Mouse (Mus musculus) liver, embryonic 13.5 days (tissue): ENCODE results near the gene Dph3. TPM values are rescaled to one million over a fixed set of nuclear protein-coding genes. Genes with fewer than 3 reads are reported as not detected.
"Not testable (repeated sequence)": the region's sequence is repeated elsewhere in the genome, so short reads cannot be mapped to it uniquely, and the experiment has no call there.

ENCODE experiments used
- ATAC-seq: fragments of 200-750 bp; cut with Nextera tagmentation; 2 replicates; pipeline ENCODE4 v1.8.0; 2017; ENCODE audit warnings: low read depth, mild to moderate bottlenecking, moderate number of reproducible peaks, moderate library complexity
- DNase-seq: peaks from one replicate; pipeline ENCODE4 v3.0.0; 2022
- H3K27ac ChIP-seq: fragments of 300-500 bp; sonication (generic); 2 replicates; pipeline ENCODE4 v1.5.1; 2015; ENCODE audit warnings: moderate library complexity, mild to moderate bottlenecking, inconsistent platforms
- H3K27me3 ChIP-seq: fragments of 300-500 bp; sonication (generic); 2 replicates; pipeline ENCODE4 v1.6.1; 2015; ENCODE audit warnings: mild to moderate bottlenecking, inconsistent platforms
- H3K36me3 ChIP-seq: fragments of 300-500 bp; sonication (generic); 2 replicates; pipeline ENCODE4 v1.6.1; 2015; ENCODE audit warnings: mild to moderate bottlenecking, inconsistent platforms
- H3K4me1 ChIP-seq: fragments of 300-500 bp; sonication (generic); replicated peaks from 2 replicates; pipeline ENCODE4 v1.6.1; 2015; ENCODE audit warnings: inconsistent platforms
- H3K4me2 ChIP-seq: fragments of 300-500 bp; sonication (generic); 2 replicates; pipeline ENCODE4 v1.6.1; 2015; ENCODE audit warnings: inconsistent platforms, mild to moderate bottlenecking, moderate library complexity
- H3K4me3 ChIP-seq: fragments of 300-500 bp; sonication (generic); replicated peaks from 2 replicates; pipeline ENCODE4 v1.5.1; 2015; ENCODE audit warnings: mild to moderate bottlenecking, inconsistent platforms
- H3K9ac ChIP-seq: fragments of 300-500 bp; sonication (generic); 2 replicates; pipeline ENCODE4 v1.6.1; 2015; ENCODE audit warnings: mild to moderate bottlenecking, inconsistent platforms
- H3K9me3 ChIP-seq: fragments of 300-500 bp; sonication (generic); replicated peaks from 2 replicates; pipeline ENCODE4 v1.6.1; 2016; ENCODE audit warnings: inconsistent platforms
- WGBS: fragments of 180-500 bp; shearing (Covaris S2); methylation state at CpG from one replicate; pipeline ENCODE4 v1.1.7; 2015; ENCODE audit not compliant: insufficient replicate concordance; 5-methylcytosine and 5-hydroxymethylcytosine counted together
- polyA plus RNA-seq: library from polyadenylated mRNA; unstranded; fragments of >200 nt; fragmentation: Nextera tagmentation; extraction: Ambion mirVana; gene quantifications from 2 replicates; pipeline ENCODE4 v1.2.1, GENCODE M21; 2015

Gene Dph3
- 106 and 110 TPM in 2 replicates for polyA plus RNA-seq

GRCm38 (mm10) chr14:32085486-32086201, at the start of gene Dph3:
Dph3 (minus strand) TSS chr14:32085729.
- Histone ChIP-seq H3K4me3 (peak within 1 kb of the TSS; percentile 77), H3K4me1 (peaks cover 30% of the 10 kb centered on the region), H3K9me3 (no peaks in the 10 kb centered on the region), H3K9ac (peak within 1 kb of the TSS; percentile 86), H3K27me3 (no peaks in the 10 kb centered on the region), H3K4me2 (peak within 1 kb of the TSS; percentile 85), H3K36me3 (peaks cover 33% of the 10 kb centered on the region), H3K27ac (peak within 1 kb of the TSS; percentile 95)
- DNase-seq (peak; percentile 99), ATAC-seq (peak; percentile 96)
- WGBS = under 1% methylated on average over 43 of the region's 43 CpGs

DNA sequence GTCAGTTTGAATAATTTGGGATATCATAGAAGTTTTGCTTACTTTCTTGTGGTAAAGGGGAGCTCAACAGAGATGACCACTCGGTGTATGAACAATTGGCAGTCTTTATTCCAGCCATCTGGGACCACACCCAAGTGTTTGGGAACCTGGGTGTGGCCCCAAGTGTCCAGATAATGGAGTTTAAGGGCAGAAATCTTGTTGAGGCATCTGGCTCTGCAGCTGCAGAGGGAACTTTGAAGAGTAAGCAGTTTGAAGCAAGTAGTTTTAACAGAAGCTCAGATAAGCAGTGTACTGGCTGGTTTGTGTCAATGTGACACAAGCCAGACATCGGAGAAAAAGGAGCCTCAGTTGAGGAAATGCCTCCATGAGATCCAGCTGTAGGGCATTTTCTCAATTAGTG, 48.8 kb upstream of the Dph3 start:
- H3K4me2 ChIP-seq = peak overlapping the region; percentile 53
- peak overlapping the region; percentile 61 for H3K9ac ChIP-seq
- no peaks in the 10 kb centered on the region for H3K27me3 ChIP-seq
- peak; percentile 47 for DNase-seq
- peaks cover 67% of the 10 kb centered on the region for H3K4me1 ChIP-seq
- H3K4me3 ChIP-seq = 0 out of 2 replicates have a peak overlapping the region, but pooled peaks have one; percentile 10
- 7% methylated on average over 2 of the region's 2 CpGs for WGBS
- H3K9me3 ChIP-seq = no peaks in the 10 kb centered on the region
- no peaks in the 10 kb centered on the region for H3K36me3 ChIP-seq
- peak overlapping the region; percentile 78 for H3K27ac ChIP-seq
- peak; percentile 72 for ATAC-seq

DNA sequence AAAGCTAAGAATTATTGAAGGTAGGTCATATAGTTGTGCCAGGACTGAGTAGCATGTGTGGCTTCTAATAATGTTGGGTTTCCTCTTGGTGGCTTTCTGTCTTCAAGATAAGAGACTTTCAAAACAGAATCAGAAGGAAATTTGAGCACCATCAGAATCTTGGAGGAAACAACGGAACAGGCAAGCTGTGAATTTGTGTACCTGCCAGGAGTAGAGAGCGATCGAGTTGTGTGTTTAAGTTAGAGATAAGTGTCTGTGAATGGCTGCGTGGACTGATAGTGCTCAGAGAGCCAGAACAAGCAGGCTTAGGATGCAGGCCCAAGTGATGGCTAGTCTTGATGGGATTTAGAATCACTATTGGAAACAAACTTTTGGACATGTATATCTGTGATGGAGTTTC, 46.3 kb upstream of the Dph3 start:
- H3K27me3 ChIP-seq = peaks cover 6% of the 10 kb centered on the region; the same call in 1 of the 2 replicates
- H3K36me3 ChIP-seq = no peaks in the 10 kb centered on the region
- 0 out of 2 replicates have a peak overlapping the region, but pooled peaks have one; percentile 33 for H3K9ac ChIP-seq
- DNase-seq (peak; percentile 62), ATAC-seq (peak; percentile 85)
- H3K9me3 ChIP-seq = no peaks in the 10 kb centered on the region
- H3K4me2 ChIP-seq = peak overlapping the region; percentile 29
- H3K4me1 ChIP-seq = peaks cover 68% of the 10 kb centered on the region
- no peak overlapping the region; the same call in 1 of the 2 replicates for H3K4me3 ChIP-seq
- peak overlapping the region; percentile 71 for H3K27ac ChIP-seq
- WGBS = 4% methylated on average over 4 of the region's 4 CpGs

GRCm38 (mm10) chr14:32128409-32128808, 42.9 kb upstream of the Dph3 start:
- Histone ChIP-seq H3K4me2 (no peak overlapping the region), H3K27ac (no peak overlapping the region), H3K36me3 (no peaks in the 10 kb centered on the region), H3K9ac (no peak overlapping the region), H3K4me1 (peaks cover 35% of the 10 kb centered on the region), H3K4me3 (no peak overlapping the region), H3K27me3 (peaks cover 17% of the 10 kb centered on the region), H3K9me3 (no peaks in the 10 kb centered on the region)
- ATAC-seq (no peak), DNase-seq (no peak)
- 49% methylated on average over 5 of the region's 5 CpGs for WGBS

GRCm38 (mm10) chr14:32125256-32125655, 39.7 kb upstream of the Dph3 start:
- H3K27ac ChIP-seq, H3K36me3 ChIP-seq, H3K9me3 ChIP-seq, H3K4me3 ChIP-seq, H3K9ac ChIP-seq, H3K4me1 ChIP-seq, H3K4me2 ChIP-seq, ATAC-seq, DNase-seq: not testable (repeated sequence)
- H3K27me3 ChIP-seq = peaks cover 17% of the 10 kb centered on the region
- 66% methylated on average over 5 of the region's 5 CpGs for WGBS

- DNase-seq = no peak
- H3K4me1 ChIP-seq = peaks cover 3% of the 10 kb centered on the region
- ATAC-seq = no peak
- H3K4me3 ChIP-seq = no peak overlapping the region
- H3K36me3 ChIP-seq = no peaks in the 10 kb centered on the region
- no peak overlapping the region for H3K9ac ChIP-seq
- no peak overlapping the region for H3K27ac ChIP-seq
- H3K9me3 ChIP-seq = no peaks in the 10 kb centered on the region
- peaks cover 17% of the 10 kb centered on the region for H3K27me3 ChIP-seq
- WGBS = 70% methylated on average over 3 of the region's 3 CpGs
- H3K4me2 ChIP-seq = no peak overlapping the region
These were observed 38.7 kb upstream of the Dph3 start for GRCm38 (mm10) chr14:32124261-32124660.

- H3K36me3 ChIP-seq = no peaks in the 10 kb centered on the region
- WGBS = 17% methylated on average over 2 of the region's 2 CpGs
- DNase-seq = peak; percentile 57
- H3K4me2 ChIP-seq = no peak overlapping the region
- H3K9ac ChIP-seq = no peak overlapping the region
- no peaks in the 10 kb centered on the region for H3K4me1 ChIP-seq
- H3K27ac ChIP-seq = no peak overlapping the region
- no peaks in the 10 kb centered on the region for H3K9me3 ChIP-seq
- peaks cover 11% of the 10 kb centered on the region for H3K27me3 ChIP-seq
- ATAC-seq = peak; percentile 80
- H3K4me3 ChIP-seq = no peak overlapping the region
These were observed 36.4 kb upstream of the Dph3 start for GRCm38 (mm10) chr14:32121920-32122315.

DNA sequence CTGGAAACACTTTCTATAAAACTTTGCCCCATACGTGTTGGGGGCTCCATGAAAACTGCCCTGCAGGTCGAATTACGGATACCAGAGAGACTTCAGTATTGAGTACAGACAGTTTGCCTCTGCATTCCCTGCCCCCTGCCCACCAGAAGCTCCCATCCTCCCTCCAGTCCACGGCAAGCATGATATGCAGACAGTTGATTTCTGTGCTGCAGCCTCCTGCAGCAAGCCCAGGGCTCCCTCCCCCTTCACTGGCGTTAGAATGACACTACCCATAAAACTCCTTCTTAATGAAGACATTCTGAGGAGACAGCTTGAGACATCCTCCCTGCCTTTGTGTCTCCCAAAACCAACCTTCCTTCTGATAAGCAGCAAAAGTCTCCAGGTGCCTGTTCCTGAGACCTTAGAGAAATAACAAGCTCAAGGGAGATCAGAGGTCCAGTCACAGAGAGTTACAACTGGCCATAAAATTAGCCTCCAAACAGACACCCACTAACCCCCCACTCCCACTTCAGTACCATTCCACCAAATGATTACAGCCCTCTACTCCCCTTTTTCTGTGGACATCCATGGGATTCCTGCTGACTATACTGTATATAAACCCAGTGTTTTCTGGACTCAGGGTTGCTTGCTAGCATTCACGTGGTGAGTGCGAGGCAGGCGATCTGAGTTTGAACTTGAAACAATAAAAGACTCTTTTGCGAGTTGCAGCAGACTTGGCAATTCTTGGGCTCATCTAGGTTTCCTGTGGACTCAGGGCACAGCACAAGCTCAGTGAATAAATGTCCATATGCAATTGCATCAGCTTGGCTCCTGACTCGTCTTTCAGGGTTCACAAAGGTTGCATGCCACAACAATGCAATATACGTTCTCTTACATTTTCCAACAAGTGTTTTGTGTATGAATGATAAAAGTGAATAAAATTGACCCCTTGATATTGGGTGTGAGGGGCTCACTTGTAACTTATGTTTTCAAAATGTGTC, 35.7 kb upstream of the Dph3 start:
- DNase-seq = no peak
- Histone ChIP-seq H3K4me1 (no peaks in the 10 kb centered on the region), H3K9ac (no peak overlapping the region), H3K27ac (no peak overlapping the region), H3K36me3 (no peaks in the 10 kb centered on the region), H3K4me3 (no peak overlapping the region), H3K4me2 (no peak overlapping the region), H3K9me3 (no peaks in the 10 kb centered on the region), H3K27me3 (peaks cover 6% of the 10 kb centered on the region; the same call in 1 of the 2 replicates)
- ATAC-seq = no peak
- WGBS = 61% methylated on average over 11 of the region's 11 CpGs

DNA sequence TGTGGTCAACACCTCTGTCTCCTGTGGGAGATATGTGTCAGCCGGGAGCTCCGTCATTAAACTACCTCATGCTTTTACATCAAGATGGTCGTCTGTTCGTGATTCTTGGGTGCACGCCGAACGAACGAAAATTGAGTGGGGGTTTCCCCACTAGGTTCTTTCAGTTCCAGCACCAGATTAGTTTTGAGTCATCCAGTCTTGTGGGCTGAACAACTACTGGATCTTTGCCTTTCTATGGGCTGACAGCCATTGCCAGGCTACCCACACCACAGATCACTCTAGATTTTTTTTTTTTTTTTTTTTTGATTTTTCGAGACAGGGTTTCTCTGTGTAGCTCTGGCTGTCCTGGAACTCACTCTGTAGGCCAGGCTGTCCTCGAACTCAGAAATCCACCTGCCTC, 26.6 kb upstream of the Dph3 start:
- ATAC-seq, H3K4me1 ChIP-seq, H3K4me3 ChIP-seq, H3K9me3 ChIP-seq, H3K36me3 ChIP-seq, H3K4me2 ChIP-seq, H3K9ac ChIP-seq, DNase-seq, H3K27ac ChIP-seq, H3K27me3 ChIP-seq: not testable (repeated sequence)
- WGBS = 84% methylated on average over 10 of the region's 10 CpGs

GRCm38 (mm10) chr14:32106911-32107310, 21.4 kb upstream of the Dph3 start:
- no peaks in the 10 kb centered on the region for H3K27me3 ChIP-seq
- peaks cover 24% of the 10 kb centered on the region for H3K36me3 ChIP-seq
- H3K9me3 ChIP-seq = no peaks in the 10 kb centered on the region
- no peak for ATAC-seq
- no peak overlapping the region for H3K27ac ChIP-seq
- H3K9ac ChIP-seq = no peak overlapping the region
- no peak for DNase-seq
- H3K4me1 ChIP-seq = peaks cover 6% of the 10 kb centered on the region; the same call in 1 of the 2 replicates
- no peak overlapping the region for H3K4me3 ChIP-seq
- WGBS = 66% methylated on average over 4 of the region's 4 CpGs
- no peak overlapping the region for H3K4me2 ChIP-seq

GRCm38 (mm10) chr14:32105663-32106062, 20.1 kb upstream of the Dph3 start:
- DNase-seq (no peak), ATAC-seq (no peak)
- Histone ChIP-seq H3K4me2 (no peak overlapping the region), H3K27ac (no peak overlapping the region), H3K4me1 (peaks cover 6% of the 10 kb centered on the region; the same call in 1 of the 2 replicates), H3K9ac (no peak overlapping the region), H3K36me3 (peaks cover 33% of the 10 kb centered on the region), H3K27me3 (no peaks in the 10 kb centered on the region), H3K9me3 (no peaks in the 10 kb centered on the region), H3K4me3 (no peak overlapping the region)
- 49% methylated on average over 7 of the region's 7 CpGs for WGBS
